Mouse (Mus musculus) skeletal muscle tissue, adult 2 months (tissue): Measurements from ENCODE around the gene Polr3h.
"Not testable (repeated sequence)": the region's sequence is repeated elsewhere in the genome, so short reads cannot be mapped to it uniquely, and the experiment has no call there.

Experiments
- DNase-seq: peaks from one replicate; pipeline ENCODE4 v3.0.0-alpha.2; 2012; ENCODE audit warnings: low read depth, low spot score

The Polr3h gene

GRCm38 (mm10) chr15:81917621-81918463, 8.2 kb downstream of the Polr3h start:
- DNase-seq, result peak; percentile 72

DNA sequence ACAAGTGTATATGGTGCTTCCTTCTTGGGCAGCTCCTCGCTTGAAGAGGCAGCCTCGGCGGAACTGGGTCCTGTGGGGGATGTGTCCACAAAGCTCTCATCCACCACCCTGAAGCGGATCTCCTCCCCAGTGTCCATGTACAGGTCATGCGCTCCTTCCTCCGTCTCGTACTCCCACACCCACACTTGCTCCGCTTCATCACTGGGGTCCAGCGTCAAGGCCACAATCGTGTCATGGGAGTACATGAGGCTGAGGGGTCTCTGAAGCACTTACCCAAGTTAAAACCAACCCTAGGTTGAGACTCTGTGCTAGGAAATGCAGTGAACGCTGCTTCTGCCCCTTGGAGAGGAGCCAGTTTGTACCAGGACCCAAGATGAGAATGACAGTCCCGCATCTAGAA, 8.8 kb downstream of the Polr3h start:
- DNase-seq, result no peak

DNA sequence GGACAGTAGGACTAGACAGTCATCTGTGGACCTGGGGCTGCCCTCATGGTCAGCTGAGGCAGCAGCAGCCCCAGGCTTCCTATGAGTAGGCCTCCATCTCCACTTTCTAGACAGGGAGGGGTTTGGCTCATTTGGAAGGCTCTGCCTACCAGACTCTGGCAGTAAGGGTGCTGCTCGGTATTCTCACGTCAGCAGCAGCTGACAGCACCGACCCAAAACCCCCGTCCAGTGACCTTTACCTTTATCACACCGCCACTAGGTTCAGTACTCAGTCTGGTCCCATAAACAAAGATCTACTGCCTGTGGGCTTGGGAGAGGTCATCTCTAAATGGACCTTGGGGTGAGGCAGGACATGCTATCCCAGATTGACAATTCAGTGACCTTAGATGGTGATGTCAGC, 10.4 kb downstream of the Polr3h start:
- DNase-seq, result no peak

DNA sequence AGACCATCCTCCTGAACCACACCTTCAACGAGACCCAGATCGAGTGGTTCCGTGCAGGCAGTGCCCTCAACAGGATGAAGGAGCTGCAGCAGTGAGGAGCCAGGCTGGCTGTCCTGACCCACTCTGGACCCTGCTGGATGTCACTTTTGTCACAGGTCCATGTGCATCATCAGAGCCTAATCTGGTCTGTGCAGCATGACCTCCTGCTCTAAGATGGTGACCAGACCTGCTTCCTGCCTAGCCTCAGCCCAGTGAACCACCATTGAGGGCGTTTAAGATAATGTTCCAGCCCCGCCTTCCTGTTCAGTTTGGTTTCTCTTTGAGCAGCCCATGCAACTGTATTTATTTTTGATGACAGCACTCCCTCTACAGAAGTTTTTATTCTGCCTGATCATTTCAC, 11.4 kb downstream of the Polr3h start:
- DNase-seq, result no peak

GRCm38 (mm10) chr15:81912498-81912897, 13.5 kb downstream of the Polr3h start:
- peak; percentile 78 for DNase-seq

DNA sequence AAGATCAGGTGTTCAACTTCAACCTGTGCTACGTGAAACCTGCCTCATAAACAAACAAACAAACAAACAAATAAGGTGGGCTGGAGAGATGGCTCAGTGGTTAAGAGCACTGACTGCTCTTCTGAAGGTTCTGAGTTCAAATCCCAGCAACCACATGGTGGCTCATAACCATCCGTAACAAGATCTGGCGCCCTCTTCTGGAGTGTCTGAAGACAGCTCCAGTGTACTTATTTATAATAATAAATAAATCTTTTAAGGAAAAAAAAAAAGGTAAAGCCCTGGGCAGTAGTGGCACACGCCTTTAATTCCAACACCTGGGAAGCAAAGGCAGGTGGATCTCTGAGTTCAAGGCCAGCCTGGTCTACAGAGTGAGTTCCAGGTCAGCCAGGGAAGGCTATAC, 17.3 kb downstream of the Polr3h start:
- not testable (repeated sequence) for DNase-seq

- DNase-seq, result no peak
Observed at GRCm38 (mm10) chr15:81907953-81908352, 18.1 kb downstream of the Polr3h start.

GRCm38 (mm10) chr15:81904939-81905338, 21.1 kb downstream of the Polr3h start:
- DNase-seq, result no peak

DNA sequence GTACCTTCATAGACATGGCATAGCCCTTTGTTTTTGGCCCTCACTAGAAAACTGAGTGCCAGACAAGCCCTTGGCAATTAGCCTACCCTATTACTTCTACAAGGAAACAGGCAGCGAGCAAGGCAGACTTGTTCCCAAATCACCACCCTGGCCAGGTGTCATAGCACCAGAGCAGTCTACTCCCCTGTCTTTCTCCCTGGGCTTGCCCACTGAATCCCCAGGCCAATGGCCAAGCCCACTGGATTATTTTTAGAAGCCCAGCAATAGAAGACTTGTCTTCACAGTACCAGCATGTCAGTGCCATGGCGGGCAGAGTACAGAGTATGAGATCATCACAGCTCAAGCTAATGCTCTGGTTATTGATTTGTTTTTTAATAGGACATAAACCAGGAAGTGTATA, 27.3 kb downstream of the Polr3h start:
- no peak for DNase-seq

DNA sequence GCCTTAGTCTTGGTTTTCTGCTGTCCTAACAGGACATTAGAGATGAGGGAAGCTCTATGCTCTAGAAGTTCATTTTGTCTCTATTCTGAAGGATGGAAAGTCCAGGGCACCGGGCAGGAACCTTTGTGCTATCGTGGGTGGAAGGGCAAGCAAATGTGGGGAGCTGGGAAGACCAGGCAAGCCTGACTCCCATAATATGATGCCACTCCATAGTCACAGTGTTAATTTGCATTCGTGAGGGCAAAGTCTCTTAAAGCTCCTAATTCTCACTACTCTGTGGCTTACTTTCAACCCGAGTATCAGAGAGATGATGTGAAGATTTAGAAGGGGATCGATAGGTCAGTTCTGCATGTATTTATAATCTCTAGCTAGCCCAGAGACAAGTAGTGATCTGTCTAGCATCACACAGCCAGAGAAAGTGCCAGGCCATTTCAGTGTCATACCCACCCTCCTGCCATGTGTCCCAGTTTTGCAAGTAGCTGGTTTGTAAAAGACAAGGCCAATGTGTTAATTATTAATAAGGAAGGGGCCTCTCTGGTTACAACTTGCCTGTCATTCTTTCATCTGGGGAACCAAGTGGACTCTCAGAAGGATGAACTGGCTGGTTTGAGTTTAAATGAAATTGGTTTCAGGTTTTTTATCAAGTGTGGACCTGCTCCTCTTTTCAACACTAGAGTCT, 28.3 kb downstream of the Polr3h start:
- no peak for DNase-seq

DNA sequence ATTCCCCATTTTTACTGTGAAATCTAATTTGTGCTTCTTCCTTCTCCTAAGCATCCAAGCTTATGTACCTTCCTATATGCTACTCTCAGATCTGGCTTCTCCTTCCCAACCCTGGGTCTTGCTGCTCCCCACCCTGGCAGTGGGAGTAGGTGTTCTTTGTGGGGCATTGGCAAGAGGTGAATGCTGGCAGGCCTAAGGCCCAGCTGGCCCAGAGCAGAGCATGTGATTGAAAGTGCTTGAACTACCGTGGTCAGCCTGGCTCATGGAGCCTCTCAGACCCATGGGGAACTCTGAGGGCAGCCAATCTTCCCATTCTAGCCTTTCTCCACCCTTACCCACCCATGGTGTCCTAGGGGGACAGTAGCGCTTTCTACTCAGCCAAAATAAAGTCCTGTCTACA, 29.6 kb downstream of the Polr3h start:
- DNase-seq, result no peak

DNA sequence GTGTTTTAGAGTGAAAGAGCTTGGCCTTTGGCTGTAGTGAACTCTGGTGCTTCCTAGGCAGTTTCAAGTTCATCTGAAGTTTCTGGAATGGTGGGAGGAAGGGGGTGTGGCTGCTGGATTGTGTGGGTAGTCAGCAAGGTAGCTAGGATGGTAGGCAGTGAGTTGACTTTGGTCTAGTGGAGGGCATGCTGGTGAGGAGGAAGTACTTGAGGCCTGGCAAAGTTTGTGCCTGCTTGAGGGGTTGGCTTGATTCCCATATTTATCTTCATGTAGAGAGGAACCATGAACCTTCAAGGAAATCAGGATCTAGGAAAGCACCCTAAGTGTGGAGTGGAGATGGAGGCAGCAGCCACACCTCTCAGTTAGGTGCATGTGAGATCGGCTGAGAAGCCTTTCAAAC, 32.0 kb downstream of the Polr3h start:
- no peak for DNase-seq

DNA sequence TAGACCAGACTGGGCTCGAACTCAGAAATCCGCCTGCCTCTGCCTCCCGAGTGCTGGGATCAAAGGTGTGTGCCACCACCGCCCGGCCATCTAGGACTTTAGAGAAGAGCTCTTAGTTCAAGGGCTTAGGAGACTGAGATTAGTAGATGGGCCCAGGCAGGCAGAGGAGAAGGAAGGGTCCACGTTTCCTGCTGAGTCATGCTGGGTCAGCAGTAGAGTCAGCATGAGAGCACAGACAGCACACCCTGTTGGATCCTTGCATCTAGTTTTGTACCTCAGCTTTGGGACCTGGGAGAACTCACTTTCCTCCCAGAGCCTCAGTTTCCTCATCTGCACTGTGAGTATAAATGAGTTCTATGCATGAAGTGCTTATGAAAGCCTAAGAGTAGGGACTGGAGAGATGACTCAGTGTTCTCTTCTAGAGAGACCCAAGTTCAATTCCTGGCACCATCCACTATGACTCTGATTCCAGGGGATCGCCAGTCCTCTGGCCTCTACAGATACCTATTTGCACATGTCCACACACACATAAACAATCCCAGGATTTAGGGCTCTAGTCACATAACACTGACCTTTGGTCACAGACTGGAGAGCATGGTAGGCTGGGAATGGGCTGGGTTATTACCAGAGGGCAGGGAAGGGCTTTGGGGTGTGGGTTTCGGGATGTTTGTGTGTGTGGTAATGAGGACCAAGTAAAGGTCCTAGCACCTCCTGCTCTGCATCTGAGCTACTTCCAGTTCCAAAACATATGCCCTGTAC, 34.0 kb downstream of the Polr3h start:
- no peak for DNase-seq

DNA sequence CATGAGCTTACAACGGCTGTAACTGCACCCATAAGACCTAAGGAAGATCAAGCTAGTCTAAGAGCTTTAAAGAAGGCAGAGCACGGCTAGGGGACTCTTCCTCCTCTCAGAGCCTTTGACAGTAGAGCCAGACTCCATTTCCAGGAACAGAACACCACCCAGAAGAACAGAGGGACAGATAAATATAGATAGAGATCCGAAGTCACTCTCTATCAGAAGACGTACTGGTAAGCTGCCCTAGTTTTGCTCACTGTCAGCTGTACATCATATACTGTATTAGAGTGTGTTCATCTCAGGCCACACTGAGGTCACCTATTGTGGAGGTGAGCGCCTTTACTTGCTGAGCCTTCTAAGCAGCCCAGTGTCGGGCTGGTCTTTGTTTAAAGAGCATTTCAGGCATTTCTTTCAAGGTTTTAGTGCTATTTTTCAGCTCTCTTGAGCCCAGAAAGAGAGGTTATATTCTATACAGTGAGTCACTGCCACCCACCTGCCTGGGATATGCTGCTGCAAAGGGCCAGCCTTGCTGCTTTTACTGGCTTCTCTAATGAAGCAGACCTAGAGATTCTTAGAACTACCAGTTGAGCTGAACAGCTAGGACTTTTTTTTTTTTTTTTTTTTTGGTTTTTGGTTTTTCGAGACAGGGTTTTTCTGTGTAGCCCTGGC, 34.8 kb downstream of the Polr3h start:
- DNase-seq, result no peak

DNA sequence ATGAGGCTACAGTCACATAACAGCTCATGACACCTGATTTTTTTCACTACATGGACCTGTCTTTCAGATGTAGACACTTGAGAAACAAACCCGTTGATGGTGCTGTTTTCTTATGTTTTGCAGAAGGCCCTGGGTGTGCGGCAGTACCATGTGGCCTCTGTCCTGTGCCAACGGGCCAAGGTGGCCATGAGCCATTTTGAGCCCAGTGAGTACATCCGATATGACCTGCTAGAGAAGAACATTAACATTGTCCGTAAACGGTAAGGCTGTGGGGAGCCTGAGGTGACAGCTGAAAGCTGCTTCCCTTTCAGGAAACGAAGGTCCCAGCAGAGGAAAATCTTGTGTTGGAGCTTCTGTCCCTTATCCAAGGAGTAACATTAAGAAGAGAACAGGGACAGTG, 36.9 kb downstream of the Polr3h start:
- DNase-seq, result peak; percentile 64

- DNase-seq, result no peak
Observed at GRCm38 (mm10) chr15:81886795-81887550, 39.1 kb downstream of the Polr3h start.

DNA sequence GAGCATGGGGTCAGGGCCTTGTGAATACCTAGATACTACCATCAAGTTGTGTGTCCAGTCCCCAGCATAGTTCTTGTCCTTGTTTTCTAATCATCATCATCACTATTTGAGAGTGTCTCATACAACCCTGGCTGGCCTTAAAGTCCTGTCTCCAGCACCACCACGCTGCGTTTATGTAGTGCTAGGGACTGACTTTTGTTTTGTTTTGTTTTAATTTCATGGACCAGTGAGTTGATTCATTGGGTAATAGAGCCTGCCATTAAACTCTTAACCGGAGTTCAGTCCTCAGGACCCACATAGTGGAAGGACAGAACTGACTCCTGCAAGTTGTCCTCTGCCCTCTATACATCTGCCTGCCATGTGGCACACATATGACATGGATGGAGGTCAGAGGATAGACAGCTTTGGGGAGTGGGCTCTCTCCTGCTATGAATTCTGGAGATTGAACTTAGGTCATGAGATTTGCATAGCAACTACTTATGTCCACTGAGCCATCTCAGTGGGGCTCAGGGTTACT, 40.6 kb downstream of the Polr3h start:
- no peak for DNase-seq

GRCm38 (mm10) chr15:81882348-81882747, 43.7 kb downstream of the Polr3h start:
- DNase-seq, result no peak

DNA sequence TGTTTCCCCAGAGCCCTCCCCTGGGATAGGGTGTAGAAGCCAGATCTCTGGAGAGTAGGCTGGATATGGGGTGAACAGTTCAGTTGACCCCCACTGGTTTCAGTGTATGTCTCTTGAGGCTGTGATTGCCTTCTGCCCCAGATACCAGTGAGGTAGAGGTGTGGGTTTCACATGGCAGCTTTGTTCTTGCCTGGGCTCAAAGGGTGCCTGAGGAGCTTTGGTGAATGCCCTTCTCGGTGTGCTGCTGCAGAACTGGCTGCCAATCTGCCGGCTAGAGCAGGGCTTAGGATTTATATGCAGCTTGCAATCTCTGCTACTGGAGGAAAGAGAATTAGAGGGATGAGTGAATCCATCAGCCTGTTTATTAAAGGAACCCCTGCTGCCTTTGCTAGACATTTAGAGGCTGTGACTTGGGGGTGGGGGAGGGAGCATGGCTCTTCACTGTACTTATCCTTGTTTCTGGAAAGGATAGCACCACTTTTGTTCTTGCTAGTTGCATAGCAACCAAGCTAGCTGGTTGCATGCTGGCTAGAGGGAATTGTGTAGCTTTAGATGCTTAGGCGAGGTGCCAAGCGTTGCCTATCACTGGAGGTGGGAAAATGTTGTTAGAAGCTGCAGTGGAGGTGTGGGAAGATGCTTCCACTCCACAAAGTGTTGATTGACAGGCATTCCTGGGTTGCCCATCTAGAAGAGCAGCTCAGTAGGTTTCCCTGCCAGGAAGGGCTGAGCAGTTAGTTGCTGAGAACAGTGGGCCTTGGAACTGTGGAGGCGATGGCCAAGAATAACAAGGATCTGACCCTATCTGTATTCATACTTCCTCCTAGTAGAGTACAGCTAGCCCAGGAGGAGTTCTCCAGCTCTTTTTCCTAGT, 46.3 kb downstream of the Polr3h start:
- no peak for DNase-seq
